Mouse (Mus musculus): Measurements from ENCODE around the gene Cyfip2. TPM values are rescaled to one million over a fixed set of nuclear protein-coding genes. Genes with fewer than 3 reads are reported as not detected.

Gene Cyfip2
- polyA plus RNA-seq (2012; rRNA removed; ENCODE audit: low replicate concordance) = 0.85 and 3.5 TPM in 2 replicates

DNA sequence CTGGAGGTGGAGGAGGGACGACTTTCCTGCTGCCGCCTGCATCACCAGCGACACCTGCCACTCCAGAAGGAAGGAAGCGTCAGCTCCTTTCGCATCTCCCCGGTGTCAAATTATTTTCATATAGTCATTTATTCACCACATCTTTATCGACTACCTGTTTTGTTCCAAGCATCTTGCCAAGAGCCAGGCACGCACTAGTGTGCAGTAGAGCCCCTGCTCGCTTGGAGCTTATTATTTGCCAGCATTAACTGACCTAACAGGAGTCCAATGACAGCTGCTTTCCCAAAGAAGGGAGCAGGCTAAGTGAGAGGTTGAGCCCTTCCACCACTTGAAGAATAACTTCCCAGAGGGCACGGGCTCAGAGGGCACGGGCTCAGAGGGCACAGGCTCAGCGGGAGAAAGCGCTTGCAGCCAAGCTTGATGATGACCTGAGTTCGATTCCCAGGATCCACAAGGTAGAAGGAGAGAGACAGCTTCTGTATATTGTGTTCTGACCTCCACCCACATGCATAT is at the start of gene Cyfip2:
Cyfip2 (minus strand) TSS at position 337 of the 513 bp plus-strand sequence.

DNA sequence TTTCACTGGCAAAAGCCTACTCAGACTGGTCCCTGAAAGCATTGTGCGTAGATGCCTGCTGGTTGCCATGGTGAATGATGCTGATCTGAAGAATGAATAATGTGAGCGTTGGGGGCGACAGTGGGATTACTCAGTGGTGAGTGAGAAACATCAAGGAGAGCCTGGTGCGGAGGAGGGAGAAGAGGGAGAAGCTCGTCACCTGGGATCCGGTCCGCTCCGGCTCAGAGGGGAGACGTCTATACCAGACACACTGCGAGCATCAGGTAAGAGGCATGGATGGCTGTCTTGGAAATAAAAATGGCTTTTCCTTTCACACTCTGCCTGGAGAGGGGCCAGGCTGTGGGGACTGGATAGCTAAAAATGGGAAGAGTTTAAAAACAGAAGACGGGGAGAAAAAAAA is 77.3 kb downstream of the Cyfip2 start, which contains the start of gene Fndc9:
Fndc9 (plus strand) TSS at position 198 of the 400 bp plus-strand sequence.

DNA sequence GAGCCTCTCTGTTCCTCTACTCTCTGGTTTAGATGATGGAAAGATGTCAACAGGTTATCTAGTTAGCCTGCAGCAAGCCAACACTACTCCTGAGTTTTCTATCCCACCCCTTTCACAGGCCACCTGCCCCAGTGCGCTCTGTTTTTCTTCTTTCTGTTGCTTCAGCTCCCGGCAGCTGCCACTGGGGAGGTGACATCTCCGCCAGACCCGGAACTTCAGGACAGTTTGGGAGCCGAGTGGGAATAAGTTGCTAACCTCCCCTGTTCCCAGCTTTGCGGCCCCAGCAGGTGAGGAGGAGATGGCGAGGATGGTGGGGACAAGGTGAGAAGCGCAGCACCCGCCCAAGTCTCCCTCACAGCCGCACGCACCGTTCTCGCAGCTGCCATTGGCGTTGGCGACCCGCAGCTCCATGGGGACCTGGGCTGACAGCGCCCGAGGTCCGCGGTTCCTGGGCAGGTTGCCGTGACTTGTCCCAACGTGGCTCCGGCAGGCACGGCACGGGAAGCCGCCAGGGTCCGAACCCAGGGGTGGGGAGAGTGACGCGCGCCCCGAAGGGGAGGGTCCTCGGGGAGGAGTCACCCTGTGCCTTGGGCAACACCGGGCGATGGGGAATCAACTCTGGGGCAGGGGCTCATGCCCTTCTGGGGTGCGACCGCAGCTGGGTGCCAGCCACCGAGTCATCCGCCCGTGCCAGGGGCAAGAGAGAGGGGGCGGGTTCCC is 146.6 kb downstream of the Cyfip2 start, which contains the start of gene Nipal4:
Nipal4 (minus strand) TSS at position 643 of the 720 bp plus-strand sequence.

Other genes starting within 250 kb of the Cyfip2 start
- 0.59 and 3.9 TPM in 2 replicates for gene Nipal4, start 146.4 kb downstream of the Cyfip2 start, polyA plus RNA-seq (2012; rRNA removed; ENCODE audit: low replicate concordance)
- gene Fndc9, start 77.3 kb downstream of the Cyfip2 start, polyA plus RNA-seq (2012; rRNA removed; ENCODE audit: low replicate concordance) = 0.08 TPM in 1 of 2 replicates, not detected in the other
- gene Itk, start 76.7 kb upstream of the Cyfip2 start, polyA plus RNA-seq (2012; rRNA removed; ENCODE audit: low replicate concordance) = 0.46 and 0.62 TPM in 2 replicates
- gene Fam71b, start 83.7 kb upstream of the Cyfip2 start, polyA plus RNA-seq (2012; rRNA removed; ENCODE audit: low replicate concordance) = 0.05 TPM in 1 of 2 replicates, not detected in the other
- gene Med7, start 124.1 kb upstream of the Cyfip2 start, polyA plus RNA-seq (2012; rRNA removed; ENCODE audit: low replicate concordance) = 11.0 and 24.6 TPM in 2 replicates
- 0.13 and 0.58 TPM in 2 replicates for gene Havcr2, start 142.1 kb upstream of the Cyfip2 start, polyA plus RNA-seq (2012; rRNA removed; ENCODE audit: low replicate concordance)
- not detected in 2 replicates for gene Gm12169, start 211.4 kb upstream of the Cyfip2 start, polyA plus RNA-seq (2012; rRNA removed; ENCODE audit: low replicate concordance)